Mouse (Mus musculus) stomach, embryonic 14.5 days (tissue): Measurements from ENCODE around the gene Nek9. TPM values are rescaled to one million over a fixed set of nuclear protein-coding genes. Genes with fewer than 3 reads are reported as not detected.

ENCODE experiments used
- ATAC-seq: fragments of 200-750 bp; cut with Nextera tagmentation; 2 replicates; pipeline ENCODE4 v1.8.0; 2017; ENCODE audit warnings: low read depth, moderate TSS enrichment; ENCODE audit not compliant: insufficient number of reproducible peaks, insufficient read depth, low FRiP score
- H3K27ac ChIP-seq: fragments of 300-500 bp; sonication (generic); 2 replicates; pipeline ENCODE4 v1.5.1; 2014; ENCODE audit warnings: mild to moderate bottlenecking, low read length, moderate library complexity, mixed read lengths
- H3K27me3 ChIP-seq: fragments of 300-500 bp; sonication (generic); 2 replicates; pipeline ENCODE4 v1.6.1; 2014; ENCODE audit warnings: low read length, control low read depth, mixed read lengths; ENCODE audit not compliant: control insufficient read depth, insufficient read depth
- H3K36me3 ChIP-seq: fragments of 300-500 bp; sonication (generic); 2 replicates; pipeline ENCODE4 v1.6.1; 2014; ENCODE audit warnings: mild to moderate bottlenecking, control low read depth, low read length, moderate library complexity, mixed read lengths; ENCODE audit not compliant: control insufficient read depth, insufficient read depth
- H3K4me1 ChIP-seq: fragments of 300-500 bp; sonication (generic); 2 replicates; pipeline ENCODE4 v1.6.1; 2014; ENCODE audit warnings: low read length, control low read depth, mixed read lengths; ENCODE audit not compliant: control insufficient read depth, insufficient read depth
- H3K4me2 ChIP-seq: fragments of 300-500 bp; sonication (generic); replicated peaks from 2 replicates; pipeline ENCODE4 v1.6.1; 2014; ENCODE audit warnings: low read depth, low read length, control low read depth
- H3K4me3 ChIP-seq: fragments of 300-500 bp; sonication (generic); 2 replicates; pipeline ENCODE4 v1.5.1; 2014; ENCODE audit warnings: low read depth, low read length, control low read depth
- H3K9ac ChIP-seq: fragments of 300-500 bp; sonication (generic); replicated peaks from 2 replicates; pipeline ENCODE4 v1.6.1; 2014; ENCODE audit warnings: low read depth, mild to moderate bottlenecking, control low read depth, low read length, moderate library complexity, mixed read lengths
- H3K9me3 ChIP-seq: fragments of 300-500 bp; sonication (generic); 2 replicates; pipeline ENCODE4 v1.6.1; 2016; ENCODE audit warnings: low read depth, low read length, control low read depth; ENCODE audit not compliant: control insufficient read depth
- WGBS: fragments of 180-500 bp; shearing (Covaris S2); extraction: QIAGEN DNeasy Blood & Tissue Kit; methylation state at CpG from one replicate; pipeline ENCODE4 v1.1.7; 2014; 5-methylcytosine and 5-hydroxymethylcytosine counted together
- polyA plus RNA-seq: library from polyadenylated mRNA; unstranded; fragments of >200 nt; fragmentation: Nextera tagmentation; extraction: Ambion mirVana; gene quantifications from 2 replicates; pipeline ENCODE4 v1.2.1, GENCODE M21; 2014

Gene Nek9
- polyA plus RNA-seq, 1 experiment from 2014 or later: 20.4 TPM

DNA sequence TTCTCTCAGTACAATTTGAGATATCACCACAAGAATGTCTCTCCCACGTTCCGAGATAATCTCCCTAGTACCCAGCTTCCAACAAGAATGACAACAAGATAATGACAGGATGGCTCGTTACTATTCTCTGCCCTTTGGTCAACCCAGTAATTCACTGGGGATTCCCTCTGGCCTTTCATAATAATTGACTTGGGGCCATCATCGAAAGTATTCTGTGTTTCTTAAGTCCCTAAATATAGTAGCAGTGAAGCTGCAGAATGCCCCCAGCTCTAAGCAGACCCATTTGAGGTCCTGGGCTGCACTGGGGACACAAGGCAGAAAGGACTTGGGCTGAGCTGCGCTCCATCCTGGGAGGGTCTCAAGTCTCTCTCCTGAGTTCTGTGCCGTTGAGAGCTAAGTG, 46.9 kb downstream of the Nek9 start:
- Histone ChIP-seq H3K9ac (no peak overlapping the region), H3K9me3 (0 out of 2 replicates have a peak, but pooled peaks cover 3% of the 10 kb centered on the region), H3K27me3 (no peaks in the 10 kb centered on the region), H3K4me2 (no peak overlapping the region), H3K27ac (no peak overlapping the region), H3K4me3 (no peak overlapping the region), H3K36me3 (no peaks in the 10 kb centered on the region), H3K4me1 (peaks cover 8% of the 10 kb centered on the region; the same call in 1 of the 2 replicates)
- no peak for ATAC-seq
- WGBS: 77% methylated on average over 6 of the region's 6 CpGs

DNA sequence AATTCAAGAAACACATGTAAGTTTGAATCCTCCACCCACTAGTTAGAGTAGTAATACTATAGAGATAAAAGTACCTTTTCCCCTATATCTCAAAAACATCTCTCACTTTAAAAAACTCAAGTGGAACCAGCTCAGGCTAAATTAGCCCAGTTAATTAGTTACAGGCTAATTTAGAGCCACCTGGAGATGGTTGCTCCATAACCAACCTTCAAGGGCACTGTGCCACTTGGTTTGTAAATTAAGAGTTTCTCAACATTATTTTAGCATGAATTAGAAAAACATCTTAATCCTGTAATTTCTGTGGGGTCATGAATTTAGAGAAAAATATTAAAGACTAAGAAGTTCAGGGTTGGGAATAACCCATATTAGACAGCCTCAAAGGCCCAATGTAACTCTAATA, 47.6 kb downstream of the Nek9 start:
- H3K4me1 ChIP-seq: peaks cover 10% of the 10 kb centered on the region; the same call in 1 of the 2 replicates
- H3K9ac ChIP-seq: no peak overlapping the region
- 0 out of 2 replicates have a peak, but pooled peaks cover 3% of the 10 kb centered on the region for H3K9me3 ChIP-seq
- no peak overlapping the region for H3K4me2 ChIP-seq
- no peaks in the 10 kb centered on the region for H3K36me3 ChIP-seq
- no peaks in the 10 kb centered on the region for H3K27me3 ChIP-seq
- H3K4me3 ChIP-seq: no peak overlapping the region
- no peak for ATAC-seq
- H3K27ac ChIP-seq: no peak overlapping the region

DNA sequence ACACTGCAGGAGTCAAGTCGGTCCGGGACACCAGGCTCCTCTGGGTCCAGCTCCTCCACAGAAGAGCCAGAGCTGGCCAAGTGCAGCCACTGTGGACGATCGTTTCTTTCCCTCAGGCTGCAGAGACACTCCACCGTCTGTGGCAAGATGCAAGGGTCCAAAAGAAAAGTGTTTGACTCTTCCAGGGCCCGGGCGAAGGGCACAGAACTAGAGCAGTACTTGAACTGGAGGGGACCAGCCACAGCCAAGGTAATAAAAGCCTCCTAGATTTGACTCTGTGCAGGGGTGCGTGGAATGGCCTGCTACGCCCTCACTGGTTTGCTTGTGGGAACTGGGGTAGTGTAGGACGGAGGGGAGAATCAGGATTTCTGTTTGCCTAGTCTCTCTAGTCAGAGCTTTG, 48.5 kb downstream of the Nek9 start:
- ATAC-seq: no peak
- H3K4me1 ChIP-seq: peaks cover 10% of the 10 kb centered on the region; the same call in 1 of the 2 replicates
- H3K4me3 ChIP-seq: no peak overlapping the region
- no peak overlapping the region; the same call in 1 of the 2 replicates for H3K9ac ChIP-seq
- H3K9me3 ChIP-seq: 0 out of 2 replicates have a peak, but pooled peaks cover 3% of the 10 kb centered on the region
- WGBS: 81% methylated on average over 10 of the region's 10 CpGs
- H3K27ac ChIP-seq: no peak overlapping the region
- no peaks in the 10 kb centered on the region for H3K36me3 ChIP-seq
- H3K27me3 ChIP-seq: no peaks in the 10 kb centered on the region
- H3K4me2 ChIP-seq: no peak overlapping the region

DNA sequence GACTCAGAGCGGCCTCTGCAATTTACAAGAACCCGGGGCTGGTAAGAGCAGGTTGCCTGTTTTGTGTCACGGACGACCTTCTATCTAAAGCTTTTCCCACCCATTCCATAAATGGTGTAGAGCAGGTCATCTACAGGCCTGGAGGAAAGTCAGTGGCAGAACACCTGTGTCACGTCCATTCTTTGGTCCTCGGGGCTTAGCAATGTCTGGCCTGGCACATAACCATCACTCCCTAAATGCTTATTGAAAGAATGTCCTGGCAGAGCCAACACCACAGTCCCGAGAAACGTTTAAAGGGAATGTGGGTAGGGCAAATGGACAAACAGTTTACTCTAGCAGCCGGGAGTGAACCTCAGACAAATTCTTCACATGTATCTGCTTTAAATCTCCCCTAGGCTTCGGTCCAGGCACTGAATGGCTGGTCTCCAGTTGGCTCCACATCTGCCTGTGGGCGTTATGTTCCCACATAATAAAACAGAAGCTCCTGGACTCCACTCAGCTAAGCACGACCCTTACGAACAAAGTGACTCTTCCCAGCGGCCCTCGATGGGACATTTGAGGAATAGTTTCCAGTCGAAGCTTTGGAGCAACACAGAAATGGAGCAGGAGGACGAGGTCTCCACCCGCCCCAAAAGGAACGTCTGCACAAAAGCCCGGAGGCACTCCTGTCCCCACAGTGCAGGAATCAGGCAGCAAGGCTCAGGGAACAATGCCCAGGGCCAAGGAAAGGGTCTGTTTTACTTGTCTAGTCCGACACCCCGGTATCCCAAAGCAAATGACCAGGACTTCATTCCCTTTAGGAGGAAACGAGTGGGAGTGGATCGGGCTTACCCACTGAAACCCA, 49.8 kb downstream of the Nek9 start:
- Histone ChIP-seq H3K9me3 (0 out of 2 replicates have a peak, but pooled peaks cover 3% of the 10 kb centered on the region), H3K4me3 (peak overlapping the region; percentile 41), H3K36me3 (no peaks in the 10 kb centered on the region), H3K9ac (no peak overlapping the region), H3K27ac (peak overlapping the region; percentile 84), H3K4me1 (peaks cover 10% of the 10 kb centered on the region; the same call in 1 of the 2 replicates), H3K4me2 (peak overlapping the region; percentile 54), H3K27me3 (no peaks in the 10 kb centered on the region)
- 39% methylated on average over 24 of the region's 24 CpGs for WGBS
- peak; percentile 38; the same call in 1 of the 2 replicates for ATAC-seq

DNA sequence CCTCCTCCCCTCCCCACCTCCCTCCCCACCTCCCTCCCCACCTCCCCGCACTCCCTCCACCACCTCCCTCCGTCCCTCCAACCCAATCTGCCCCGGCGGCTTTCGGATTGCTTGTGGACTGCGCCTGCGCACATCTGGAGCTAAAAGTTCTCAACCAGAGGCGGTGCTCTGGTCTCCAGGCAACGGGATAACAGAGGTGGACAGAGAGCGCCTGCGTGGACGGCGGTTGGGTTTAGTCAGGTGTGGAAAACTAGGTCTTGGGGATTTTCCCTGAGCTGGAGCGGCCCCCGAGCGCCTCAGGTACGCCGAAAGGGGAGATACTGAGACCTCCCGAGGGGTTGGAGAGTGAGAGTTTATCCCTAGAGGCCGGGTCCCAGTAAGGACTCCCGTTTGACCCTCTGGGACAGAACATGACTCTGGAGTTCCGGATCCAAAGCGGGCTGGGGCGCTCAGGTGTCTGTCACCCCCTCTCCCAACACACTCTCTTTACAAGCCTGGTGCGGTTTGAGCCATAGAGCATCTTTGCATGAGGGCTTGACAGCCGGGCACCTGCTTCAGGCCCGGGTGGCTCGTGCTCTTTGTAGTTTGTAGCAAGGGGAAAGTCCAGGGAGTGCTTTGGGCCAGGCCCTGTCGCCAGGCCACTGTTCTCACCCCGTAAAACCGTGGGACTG, 50.5 kb downstream of the Nek9 start, which contains the start of gene Zc2hc1c:
TSS of gene Zc2hc1c (plus strand) at position 106 of the 671 bp plus-strand sequence.
- Histone ChIP-seq H3K9ac (peak within 1 kb of the TSS; percentile 22; the same call in 1 of the 2 replicates), H3K36me3 (no peaks in the 10 kb centered on the region), H3K4me3 (peak within 1 kb of the TSS; percentile 41), H3K4me1 (peaks cover 10% of the 10 kb centered on the region; the same call in 1 of the 2 replicates), H3K27ac (peak within 1 kb of the TSS; percentile 84), H3K4me2 (peak within 1 kb of the TSS; percentile 54), H3K9me3 (no peaks in the 10 kb centered on the region), H3K27me3 (no peaks in the 10 kb centered on the region)
- ATAC-seq: peak; percentile 87
- 4% methylated on average over 31 of the region's 31 CpGs for WGBS

DNA sequence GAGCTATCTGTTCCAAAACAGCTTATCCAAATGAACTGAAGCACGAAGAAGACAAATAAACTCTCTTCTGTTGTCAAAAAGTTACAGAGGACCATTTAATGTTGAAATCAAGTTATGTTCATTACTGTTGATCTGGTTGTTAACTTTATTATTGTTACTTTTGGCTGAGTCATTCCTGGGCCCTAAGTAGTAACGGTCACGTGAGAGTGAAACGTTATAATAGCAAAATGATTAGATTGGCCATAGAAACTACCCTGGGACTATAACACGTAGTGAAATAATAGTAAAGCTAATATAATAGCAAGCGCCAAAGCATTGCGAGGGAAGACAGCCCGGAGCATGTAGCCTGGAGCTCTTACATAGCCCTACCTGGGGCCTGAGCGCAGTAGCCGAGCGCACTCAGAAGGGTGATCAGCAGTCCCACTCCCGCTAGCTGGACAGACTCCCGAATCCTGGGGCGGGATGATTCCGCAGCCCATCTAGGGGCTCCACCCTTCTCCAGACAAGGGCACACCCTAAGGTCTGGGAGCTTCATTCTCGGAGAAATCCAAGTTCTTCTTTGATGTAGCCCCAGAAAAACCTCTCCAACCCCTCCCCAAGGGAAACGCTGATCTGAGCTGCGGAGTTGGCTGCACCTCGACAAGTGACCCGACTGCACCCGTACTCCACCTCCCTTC, 51.2 kb downstream of the Nek9 start, which contains the start of gene Acyp1:
TSS of gene Acyp1 (minus strand) at position 630 of the 677 bp plus-strand sequence.
- no peaks in the 10 kb centered on the region for H3K36me3 ChIP-seq
- H3K4me3 ChIP-seq: peak within 1 kb of the TSS; percentile 41
- H3K27me3 ChIP-seq: no peaks in the 10 kb centered on the region
- WGBS: 8% methylated on average over 21 of the region's 21 CpGs
- peak within 1 kb of the TSS; percentile 22; the same call in 1 of the 2 replicates for H3K9ac ChIP-seq
- H3K27ac ChIP-seq: peak within 1 kb of the TSS; percentile 84
- no peaks in the 10 kb centered on the region for H3K9me3 ChIP-seq
- H3K4me2 ChIP-seq: peak within 1 kb of the TSS; percentile 54
- peaks cover 10% of the 10 kb centered on the region; the same call in 1 of the 2 replicates for H3K4me1 ChIP-seq
- 0 out of 2 replicates have a peak, but pooled peaks have one; percentile 53 for ATAC-seq

DNA sequence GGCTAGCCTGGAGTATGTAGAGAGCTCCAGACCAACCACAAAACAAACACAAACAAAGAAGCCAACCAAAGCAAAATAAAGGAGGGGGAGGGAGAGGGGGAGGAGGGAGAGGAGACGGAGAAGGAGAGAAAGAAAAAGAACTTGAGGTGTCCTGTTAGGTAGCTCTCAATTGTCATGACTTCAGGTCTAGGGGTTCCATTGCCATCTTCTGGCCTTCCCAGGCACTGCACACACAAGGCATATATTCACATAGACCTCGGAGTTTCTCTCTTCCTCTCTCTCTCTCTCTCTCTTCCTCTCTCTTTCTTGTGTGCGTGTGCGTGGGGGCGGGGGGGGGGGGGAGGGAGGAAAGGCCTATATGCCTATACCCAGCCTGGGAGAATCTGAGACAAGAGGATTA, 52.2 kb downstream of the Nek9 start:
- no peaks in the 10 kb centered on the region for H3K27me3 ChIP-seq
- H3K9me3 ChIP-seq: no peaks in the 10 kb centered on the region
- H3K27ac ChIP-seq: no peak overlapping the region
- no peak for ATAC-seq
- no peak overlapping the region for H3K9ac ChIP-seq
- no peak overlapping the region; the same call in 1 of the 2 replicates for H3K4me2 ChIP-seq
- H3K4me1 ChIP-seq: peaks cover 10% of the 10 kb centered on the region; the same call in 1 of the 2 replicates
- H3K36me3 ChIP-seq: no peaks in the 10 kb centered on the region
- no peak overlapping the region for H3K4me3 ChIP-seq
- WGBS: 59% methylated on average over 2 of the region's 5 CpGs

DNA sequence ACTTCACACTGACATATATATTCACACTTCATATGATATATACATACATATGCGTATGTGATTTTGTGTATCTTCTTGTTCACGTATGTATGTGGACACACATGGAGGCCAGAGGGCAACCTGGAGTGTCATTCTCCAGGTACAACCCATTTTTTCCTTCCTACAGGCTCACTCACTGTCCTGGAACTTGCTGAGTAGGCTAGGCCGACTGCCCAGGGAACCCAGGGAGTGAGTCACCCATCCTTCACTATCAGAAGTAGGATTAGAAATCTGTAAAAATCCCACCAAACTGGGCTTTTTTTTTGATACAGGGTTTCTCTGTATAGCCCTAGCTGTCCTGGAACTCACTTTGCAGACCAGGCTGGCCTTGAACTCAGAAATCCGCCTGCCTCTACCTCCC, 54.2 kb downstream of the Nek9 start:
- H3K27me3 ChIP-seq: no peaks in the 10 kb centered on the region
- H3K9ac ChIP-seq: no peak overlapping the region
- no peak overlapping the region for H3K4me3 ChIP-seq
- no peak overlapping the region for H3K4me2 ChIP-seq
- H3K4me1 ChIP-seq: peaks cover 10% of the 10 kb centered on the region; the same call in 1 of the 2 replicates
- no peaks in the 10 kb centered on the region for H3K36me3 ChIP-seq
- no peaks in the 10 kb centered on the region for H3K9me3 ChIP-seq
- no peak overlapping the region for H3K27ac ChIP-seq
- 85% methylated on average over 4 of the region's 4 CpGs for WGBS
- no peak for ATAC-seq
